Mouse (Mus musculus): ENCODE results near the gene Lsp1. TPM values are rescaled to one million over a fixed set of nuclear protein-coding genes. Genes with fewer than 3 reads are reported as not detected.

The Lsp1 gene
- 12.6 and 14.4 TPM in 2 replicates for total RNA-seq (2021)
- long read RNA-seq, partial matches to known transcripts, result 0 of 6 reads
- long read RNA-seq, other reads (novel, unspliced or antisense), result 2 of 6 reads

DNA sequence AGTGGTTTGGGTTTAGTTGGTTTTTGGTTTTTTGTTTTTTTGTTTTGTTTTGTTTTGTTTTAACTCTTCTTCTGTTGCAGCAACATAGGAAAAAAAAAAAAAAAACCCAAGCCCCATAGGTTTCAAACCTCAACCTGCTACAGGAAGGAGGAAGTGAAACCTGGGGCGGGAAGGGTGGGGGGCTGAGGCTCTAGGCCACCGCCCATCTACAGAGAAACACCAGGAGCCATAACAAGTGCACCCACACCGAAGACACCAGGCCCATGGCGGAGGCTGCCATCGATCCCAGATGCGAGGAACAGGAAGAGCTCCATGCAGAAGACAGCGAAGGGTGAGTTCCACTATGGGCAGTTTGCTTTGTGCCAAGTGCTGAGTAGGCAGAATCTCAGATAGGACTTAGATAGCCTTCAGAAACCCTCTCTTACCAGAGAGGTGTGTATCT lies at the start of gene Lsp1:
Lsp1 (plus strand) TSS at position 174 of the 442 bp plus-strand sequence.
- no peak for DNase-seq

DNA sequence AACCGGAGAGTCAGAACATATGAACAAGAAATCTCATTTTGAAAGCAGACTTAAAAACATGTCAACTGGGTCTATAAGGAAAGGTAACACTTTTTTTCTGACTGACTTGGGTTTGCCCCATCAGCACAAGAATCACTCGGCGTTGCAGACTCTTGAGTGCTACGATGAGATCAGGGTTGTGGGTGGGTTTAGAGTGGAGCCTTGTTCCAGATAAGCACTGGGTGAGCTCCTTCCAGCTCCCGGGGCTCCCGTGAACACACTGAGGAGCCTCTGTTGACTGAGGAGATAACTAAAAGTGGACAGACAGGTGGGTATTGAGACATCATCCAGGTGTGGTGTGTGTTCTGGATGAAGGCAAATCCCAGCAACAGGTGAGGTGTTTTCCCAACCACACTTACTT lies 47.3 kb upstream of the Lsp1 start:
- no peak for DNase-seq

DNA sequence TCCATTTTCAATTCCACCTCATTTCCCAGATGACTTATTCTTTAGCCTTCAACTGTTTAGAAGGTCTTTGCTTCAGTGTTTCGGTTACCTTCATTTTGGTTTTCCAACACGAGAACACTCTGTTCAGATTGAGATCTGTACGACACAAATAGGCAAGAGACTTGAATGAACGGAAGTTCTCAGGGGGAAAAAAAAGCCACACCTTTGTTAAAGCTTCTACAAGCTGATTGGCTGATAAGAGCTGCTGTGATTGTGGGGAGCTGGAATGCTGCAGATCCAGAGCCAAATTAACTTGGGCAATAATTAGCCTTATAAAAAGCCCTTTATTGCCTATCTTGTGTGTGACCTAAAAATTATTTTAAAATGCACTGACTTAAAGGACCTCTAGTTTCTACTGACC lies 45.3 kb upstream of the Lsp1 start:
- no peak for DNase-seq

GRCm38 (mm10) chr7:142416225-142416624 lies 44.4 kb upstream of the Lsp1 start:
- DNase-seq, result no peak

DNA sequence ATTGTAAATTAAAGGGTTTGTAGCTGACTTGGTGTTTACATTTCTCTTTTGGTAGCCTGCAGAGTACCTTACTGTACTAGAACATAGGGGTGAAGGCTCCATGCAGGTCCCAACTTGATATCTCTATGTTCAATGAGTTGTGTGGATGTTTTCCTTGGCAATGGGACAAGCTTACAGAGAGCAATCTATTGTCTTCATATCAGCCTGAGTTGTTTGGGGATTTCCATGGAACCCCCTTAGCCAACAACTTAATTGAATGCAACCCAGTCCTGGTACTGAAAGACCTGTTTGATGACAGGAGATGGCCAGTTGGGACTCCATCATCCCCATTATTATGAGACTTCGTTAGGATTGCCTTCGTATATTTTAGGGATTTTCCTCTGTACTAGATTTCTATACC lies 42.6 kb upstream of the Lsp1 start:
- no peak for DNase-seq

DNA sequence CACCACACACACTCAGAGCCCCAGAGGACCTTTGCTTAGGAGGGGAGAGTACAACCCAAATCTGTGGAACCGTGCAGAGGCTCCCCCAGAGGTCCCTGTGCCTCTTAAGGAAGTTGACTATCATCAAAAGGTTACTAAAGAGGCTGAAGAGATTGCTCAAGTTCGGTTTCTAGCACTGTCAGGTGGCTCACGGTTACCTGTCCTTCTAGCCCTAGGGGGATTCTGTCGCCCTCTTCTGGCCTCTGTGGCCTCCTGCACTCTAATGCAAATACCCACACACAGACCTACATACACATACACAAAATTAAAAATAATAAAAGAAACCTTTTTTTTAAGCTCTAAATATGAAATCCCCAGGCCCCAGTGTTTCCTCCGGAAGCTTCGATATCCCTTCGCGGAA lies 41.9 kb upstream of the Lsp1 start:
- DNase-seq, result no peak

- no peak for DNase-seq
These were observed 40.7 kb upstream of the Lsp1 start for GRCm38 (mm10) chr7:142419887-142420286.

- no peak for DNase-seq
These were observed 38.8 kb upstream of the Lsp1 start for GRCm38 (mm10) chr7:142421826-142422225.

DNA sequence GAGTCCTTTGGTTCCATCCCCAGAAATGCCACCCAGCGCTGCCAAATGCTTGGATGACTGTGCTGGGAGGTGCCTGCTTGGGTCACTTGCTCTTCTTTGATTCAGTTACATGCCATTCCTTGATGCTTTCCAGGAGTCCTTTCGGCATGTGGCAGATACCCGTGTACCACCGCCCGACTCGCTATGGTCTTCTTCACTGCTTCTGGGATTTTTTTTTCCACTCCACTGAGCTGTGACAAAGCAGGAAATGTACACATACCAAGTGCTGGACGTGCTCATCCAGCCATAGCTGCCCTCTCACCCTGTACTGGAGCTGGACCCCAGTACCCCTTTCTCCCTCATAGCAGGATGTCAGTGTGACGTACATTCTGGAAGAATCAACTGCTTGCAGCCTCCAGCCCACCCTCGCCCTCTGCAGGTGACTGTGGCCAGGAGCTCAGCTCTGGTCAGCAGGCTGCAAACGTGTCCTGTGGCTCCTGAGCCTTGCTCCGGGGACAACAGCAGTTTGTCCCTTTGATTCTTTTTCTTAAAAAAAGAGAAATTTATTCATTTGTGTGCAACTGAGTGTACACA lies 34.9 kb upstream of the Lsp1 start:
- DNase-seq, result peak; percentile 35

- DNase-seq, result no peak
These were observed 32.4 kb upstream of the Lsp1 start for GRCm38 (mm10) chr7:142428213-142428612.

GRCm38 (mm10) chr7:142430160-142430678 lies 30.4 kb upstream of the Lsp1 start:
- DNase-seq, result peak; percentile 32

- no peak for DNase-seq
These were observed 29.5 kb upstream of the Lsp1 start for GRCm38 (mm10) chr7:142431106-142431505.

DNA sequence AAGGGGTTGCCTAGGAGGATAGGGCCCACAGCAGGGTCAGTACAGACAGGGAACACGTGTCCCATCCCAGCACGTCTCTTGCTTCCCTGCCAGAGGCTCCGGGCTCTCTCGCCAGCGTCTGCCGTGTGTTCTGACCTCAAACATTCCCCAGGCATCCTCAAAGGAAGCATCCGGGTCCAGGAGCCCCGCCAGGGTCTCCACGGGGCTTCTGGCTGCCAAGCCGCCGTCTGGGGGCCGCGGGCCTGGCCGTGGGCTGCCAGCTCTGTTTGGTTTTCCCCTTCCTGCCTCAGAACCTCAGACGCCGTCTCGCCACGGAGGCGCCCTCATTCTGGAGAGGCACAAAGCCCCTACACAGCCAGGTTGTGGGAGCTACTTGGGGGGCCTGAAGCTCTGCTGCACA lies 27.0 kb upstream of the Lsp1 start:
- DNase-seq, result no peak

GRCm38 (mm10) chr7:142434137-142434865 lies 26.3 kb upstream of the Lsp1 start, which contains the start of gene Syt8:
Syt8 (plus strand) TSS chr7:142434850.
- no peak for DNase-seq

DNA sequence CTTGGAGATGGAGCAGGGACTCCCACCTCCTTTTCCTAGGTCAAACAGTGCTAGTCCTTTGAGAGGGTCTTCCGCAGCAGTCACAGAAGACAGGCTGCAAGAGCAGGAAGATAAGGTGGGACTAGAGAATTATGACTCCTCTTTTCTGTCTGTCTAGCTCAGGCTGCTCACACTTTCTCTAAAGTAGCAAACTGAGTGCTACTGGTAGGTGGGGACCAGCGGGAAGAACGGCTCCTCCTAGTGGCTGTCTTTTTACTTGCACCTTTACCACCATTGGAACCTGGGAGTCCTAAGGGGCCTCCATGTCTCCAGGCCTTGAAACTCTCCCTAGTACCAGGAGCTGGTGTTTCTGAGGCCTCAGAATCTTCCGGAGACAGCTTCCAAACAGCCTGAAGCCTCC lies 25.1 kb upstream of the Lsp1 start:
- DNase-seq, result peak; percentile 46

- DNase-seq, result no peak
These were observed 23.3 kb upstream of the Lsp1 start for GRCm38 (mm10) chr7:142437324-142437723.

GRCm38 (mm10) chr7:142439966-142440365 lies 20.6 kb upstream of the Lsp1 start:
- DNase-seq, result no peak

- DNase-seq, result no peak
These were observed 19.9 kb upstream of the Lsp1 start for GRCm38 (mm10) chr7:142440657-142441114.

DNA sequence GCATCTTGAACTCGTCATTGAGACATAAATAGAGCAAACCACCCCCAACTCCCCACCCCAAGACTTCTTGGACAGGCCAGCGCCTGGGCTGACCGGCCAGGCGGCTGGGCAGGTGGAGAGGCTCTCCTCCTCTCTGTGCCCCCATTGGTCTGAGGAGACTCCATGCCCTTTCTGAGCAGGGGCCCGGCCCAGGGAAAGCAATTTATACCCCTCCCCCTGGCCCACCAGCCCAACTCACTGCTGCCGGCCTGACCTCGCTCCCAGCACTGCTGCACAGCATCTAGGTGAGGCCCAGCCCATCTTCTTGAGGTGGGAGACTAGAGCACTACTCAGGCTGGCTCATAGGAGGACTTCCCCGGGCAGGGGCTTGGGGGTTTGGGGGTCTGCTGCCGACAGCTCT lies 19.0 kb upstream of the Lsp1 start, which contains the start of gene Tnni2:
Tnni2 (plus strand) TSS at position 224 of the 400 bp plus-strand sequence.
- no peak for DNase-seq

- no peak for DNase-seq
These were observed 18.3 kb upstream of the Lsp1 start for GRCm38 (mm10) chr7:142442081-142442907.

DNA sequence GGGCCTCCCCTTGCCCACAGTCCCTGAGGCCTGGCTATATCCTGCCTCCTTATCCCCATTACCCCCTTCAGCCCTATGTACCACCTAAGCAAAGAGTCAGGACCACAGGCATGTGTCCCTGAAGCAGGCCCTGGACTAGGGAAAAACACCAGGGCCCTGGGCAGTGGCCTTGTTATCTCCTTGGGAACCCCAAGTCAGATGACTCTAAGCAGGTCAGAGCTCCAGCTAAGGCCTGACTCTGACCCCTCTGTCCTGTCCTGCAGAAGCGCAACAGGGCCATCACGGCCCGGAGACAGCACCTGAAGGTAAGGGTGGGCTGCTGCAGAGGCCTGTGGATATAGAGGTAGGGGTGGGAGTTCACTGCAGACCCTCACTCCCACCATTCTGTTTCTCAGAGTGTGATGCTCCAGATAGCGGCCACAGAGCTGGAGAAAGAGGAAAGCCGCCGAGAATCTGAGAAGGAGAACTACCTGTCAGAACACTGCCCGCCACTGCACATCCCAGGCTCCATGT lies 17.6 kb upstream of the Lsp1 start:
- no peak for DNase-seq

- DNase-seq, result no peak
These were observed 17.1 kb upstream of the Lsp1 start for GRCm38 (mm10) chr7:142443474-142443873.
